Mouse (Mus musculus) cerebellum, postnatal 25 days (tissue): Measurements from ENCODE around the gene Klf2.

Experiments used
- DNase-seq, 2 experiments: peaks; one replicate each; pipeline ENCODE4 v3.0.0; 2021; ENCODE audit warnings: mixed read lengths in 2 of 2

The Klf2 gene

DNA sequence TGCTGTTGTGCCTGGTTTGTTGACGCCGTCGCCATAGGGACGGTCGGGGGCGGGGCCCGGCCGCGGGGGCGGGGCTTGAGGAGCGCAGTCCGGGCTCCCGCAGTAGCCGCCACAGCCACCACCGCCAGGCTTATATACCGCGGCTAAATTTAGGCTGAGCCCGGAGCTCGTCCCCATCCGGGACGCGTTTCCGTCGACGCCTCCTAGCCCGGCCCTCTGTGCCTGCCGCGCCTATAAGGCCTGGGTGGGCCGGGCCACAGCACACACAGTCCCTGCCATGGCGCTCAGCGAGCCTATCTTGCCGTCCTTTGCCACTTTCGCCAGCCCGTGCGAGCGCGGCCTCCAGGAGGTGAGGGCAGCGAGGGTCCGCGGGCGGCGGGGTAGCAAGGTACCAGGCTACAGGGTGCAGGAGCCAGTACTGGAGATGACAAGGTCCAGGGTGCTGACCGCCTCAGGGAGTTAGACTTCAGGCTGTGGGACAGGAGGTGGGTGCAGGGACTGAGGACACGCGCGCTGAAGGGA, at the start of gene Klf2:
Klf2 (plus strand) TSS at position 233 of the 522 bp plus-strand sequence.
- peak; percentile 72 to 84 for DNase-seq

DNA sequence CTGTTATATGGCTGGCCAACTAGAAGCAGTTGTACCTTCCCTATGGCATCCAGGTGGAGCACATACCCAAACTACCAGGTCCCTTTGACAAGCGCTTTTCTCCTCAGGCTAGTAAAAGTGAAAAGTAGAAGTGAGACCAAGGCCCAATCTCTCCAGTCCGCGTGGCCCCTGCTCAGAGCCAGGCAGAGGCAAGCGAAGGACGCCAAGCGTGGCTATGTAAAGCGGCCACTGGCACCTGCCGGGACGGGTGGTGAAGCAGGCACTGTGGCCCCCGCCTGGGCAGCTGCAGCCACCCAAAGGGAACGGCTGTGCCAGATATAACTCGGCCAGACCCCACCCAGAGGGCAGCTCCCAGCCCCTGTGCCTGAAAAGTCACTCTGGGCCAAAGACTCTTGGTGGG, 48.2 kb upstream of the Klf2 start:
- no peak for DNase-seq

DNA sequence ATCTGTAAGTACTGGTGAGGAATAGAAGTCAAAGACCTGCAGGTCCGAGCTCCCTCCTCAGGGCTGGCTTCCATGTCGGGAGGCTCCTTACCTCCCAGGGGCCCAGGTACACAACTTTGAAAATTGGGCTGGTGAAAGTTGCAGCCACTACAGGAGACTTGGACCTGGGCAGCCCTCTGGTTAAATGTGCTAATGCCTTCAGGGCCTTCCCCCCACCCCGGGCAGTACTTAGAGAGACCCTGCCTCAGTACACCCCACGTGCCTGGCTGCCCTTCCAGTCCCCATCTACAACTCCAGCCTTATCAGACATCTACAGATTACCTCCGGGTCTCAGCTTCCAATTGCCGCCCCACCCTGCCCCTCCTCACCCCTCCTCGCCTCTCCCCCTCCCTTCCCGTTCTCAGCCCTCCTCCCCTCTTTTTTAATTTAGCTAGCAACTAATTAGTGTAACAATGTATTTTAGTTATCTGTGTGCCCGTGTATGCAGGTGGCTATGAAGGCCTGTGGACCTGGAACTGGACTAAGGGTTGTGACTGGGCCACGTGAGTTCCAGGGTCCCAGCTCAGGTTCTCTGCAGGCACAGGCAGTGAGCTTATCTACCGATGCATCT, 47.7 kb upstream of the Klf2 start:
- DNase-seq: no peak

- DNase-seq: no peak
These were observed 47.1 kb upstream of the Klf2 start for GRCm38 (mm10) chr8:72271691-72272090.

- DNase-seq: peak; percentile 29 to 51
These were observed 46.5 kb upstream of the Klf2 start for GRCm38 (mm10) chr8:72272361-72272760.

DNA sequence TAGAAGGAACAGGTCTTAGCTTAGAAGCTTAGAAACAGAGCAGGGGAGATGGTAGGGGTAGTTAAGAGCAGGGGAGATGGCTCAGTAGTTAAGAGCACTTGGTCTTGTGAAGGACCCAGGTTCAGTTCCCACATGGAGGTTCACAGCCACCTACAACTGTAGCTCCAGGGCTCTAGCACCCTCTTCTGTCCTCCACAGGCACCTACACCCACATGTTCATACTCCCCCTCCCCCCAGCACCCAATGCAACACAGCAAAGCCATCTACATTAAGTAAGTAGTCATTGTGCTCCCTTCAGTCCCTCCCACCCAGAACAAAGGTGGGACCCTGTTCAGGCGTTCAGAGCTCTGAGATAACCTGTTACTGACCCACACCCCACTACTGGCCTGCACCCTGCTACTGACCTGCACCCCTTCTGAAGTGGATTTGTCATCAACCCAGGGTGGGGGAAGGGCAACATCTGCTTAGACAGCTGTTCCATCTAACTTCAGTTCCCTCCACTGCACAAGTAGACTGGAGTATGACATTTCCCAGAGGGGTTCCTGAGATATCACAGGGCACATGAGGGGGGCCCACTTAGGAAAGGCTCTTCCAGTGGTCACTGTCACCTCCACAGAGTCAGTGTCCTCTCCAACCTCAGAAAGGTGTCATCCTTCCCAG, 45.6 kb upstream of the Klf2 start:
- DNase-seq: no peak

- DNase-seq: no peak
These were observed 45.0 kb upstream of the Klf2 start for GRCm38 (mm10) chr8:72273807-72274206.

DNA sequence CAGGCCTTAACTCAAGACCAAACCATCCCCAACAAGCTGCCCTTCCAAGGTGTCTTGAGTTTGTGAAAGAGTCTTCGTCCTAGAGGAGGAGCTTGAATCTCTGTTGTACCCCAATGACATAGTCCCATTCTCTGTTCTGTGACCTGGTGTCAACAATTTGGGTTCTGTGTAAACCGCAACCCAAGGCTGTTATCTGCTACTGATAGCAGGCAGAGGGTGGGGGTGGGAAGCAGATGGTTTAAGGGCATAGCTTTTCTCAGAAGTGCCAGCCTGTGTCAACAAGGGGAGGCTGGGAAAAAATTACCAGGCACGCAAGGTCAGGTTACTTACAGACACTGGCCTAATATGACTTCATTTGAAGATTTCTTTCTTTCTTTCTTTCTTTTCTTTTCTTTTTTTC, 41.6 kb upstream of the Klf2 start:
- no peak for DNase-seq

GRCm38 (mm10) chr8:72279151-72279550, 39.7 kb upstream of the Klf2 start:
- no peak for DNase-seq

GRCm38 (mm10) chr8:72281634-72282033, 37.2 kb upstream of the Klf2 start:
- DNase-seq: no peak

DNA sequence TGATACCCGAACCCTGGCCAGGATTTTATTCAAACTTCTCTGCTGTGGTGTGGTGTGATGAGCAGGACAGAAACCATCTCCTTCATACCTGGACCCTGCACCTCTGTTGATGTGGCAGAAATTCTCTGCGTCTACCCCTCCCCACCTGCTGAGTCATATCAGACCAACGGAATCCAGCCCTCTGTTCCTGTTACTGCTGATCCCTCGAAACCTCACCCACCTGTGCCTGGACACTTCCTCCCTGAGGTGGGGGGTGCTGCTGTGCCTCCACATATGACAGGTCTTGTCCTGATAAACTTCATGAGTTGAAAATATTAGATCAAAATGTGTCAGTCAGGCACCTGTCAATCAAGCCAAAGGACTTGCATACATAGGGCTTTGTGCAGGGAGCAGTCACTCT, 33.5 kb upstream of the Klf2 start:
- no peak for DNase-seq

- DNase-seq: no peak
These were observed 29.8 kb upstream of the Klf2 start for GRCm38 (mm10) chr8:72289051-72289450.

GRCm38 (mm10) chr8:72291104-72291503, 27.7 kb upstream of the Klf2 start:
- no peak for DNase-seq

- DNase-seq: no peak
These were observed 25.5 kb upstream of the Klf2 start for GRCm38 (mm10) chr8:72293309-72293708.

GRCm38 (mm10) chr8:72295125-72295524, 23.7 kb upstream of the Klf2 start:
- DNase-seq: no peak

DNA sequence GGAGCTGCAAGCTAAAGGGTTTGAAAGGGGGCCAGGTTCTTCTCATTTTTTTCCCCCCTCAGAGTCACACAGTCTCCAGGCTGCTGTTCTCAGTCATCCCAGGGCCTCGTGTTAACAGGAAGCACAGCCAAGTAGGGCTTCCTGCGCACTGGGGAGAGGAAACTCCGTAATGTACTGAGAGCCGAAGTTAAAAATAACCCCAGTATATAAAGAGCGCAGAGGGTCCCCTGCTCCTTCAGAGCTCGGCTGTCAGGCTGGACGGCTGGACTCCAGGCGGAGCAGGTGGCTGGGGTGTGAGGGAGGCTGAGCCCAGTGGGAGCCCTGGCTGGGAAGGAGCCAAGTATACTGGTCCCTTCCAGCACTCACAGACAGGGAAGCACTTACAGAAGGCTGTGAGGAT, 23.2 kb upstream of the Klf2 start:
- DNase-seq: peak; percentile 92 to 95

- no peak for DNase-seq
These were observed 22.3 kb upstream of the Klf2 start for GRCm38 (mm10) chr8:72296561-72296960.

- no peak for DNase-seq
These were observed 19.9 kb upstream of the Klf2 start for GRCm38 (mm10) chr8:72298928-72299327.

DNA sequence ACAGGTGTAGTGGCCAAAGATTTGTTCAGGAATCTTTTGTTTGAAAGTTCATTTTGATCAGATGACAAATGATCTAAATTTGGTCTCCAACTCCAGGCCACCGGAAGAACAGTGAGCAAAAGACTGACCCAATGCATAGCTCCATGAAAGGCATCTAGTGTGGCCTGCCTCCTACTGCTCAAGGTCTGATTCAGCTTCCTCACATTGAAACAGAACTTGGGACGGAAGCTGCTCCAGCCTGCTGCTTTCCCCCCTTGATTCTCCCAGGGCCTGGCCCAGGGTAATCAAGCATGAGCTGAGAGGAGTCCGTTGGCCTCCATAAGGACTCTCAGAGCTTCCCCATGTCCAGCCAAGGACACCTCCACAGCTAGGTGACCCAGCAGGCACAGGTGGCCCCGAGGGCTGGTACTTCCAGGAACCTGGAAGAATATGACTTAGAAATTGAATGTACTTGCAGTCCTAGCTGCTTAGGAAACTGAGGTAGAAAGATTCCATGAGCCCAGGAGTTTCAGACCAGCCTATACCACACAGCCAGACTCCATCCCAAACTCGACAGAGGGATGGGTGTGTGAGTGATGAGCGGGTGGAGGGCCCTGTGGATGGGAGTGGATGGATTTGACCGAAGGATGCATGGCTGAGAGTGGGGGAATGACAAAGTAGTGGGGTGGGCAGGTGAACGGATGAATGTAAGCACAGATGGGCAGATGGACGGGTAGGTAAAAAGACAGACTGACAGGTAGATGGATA, 18.0 kb upstream of the Klf2 start:
- no peak for DNase-seq

DNA sequence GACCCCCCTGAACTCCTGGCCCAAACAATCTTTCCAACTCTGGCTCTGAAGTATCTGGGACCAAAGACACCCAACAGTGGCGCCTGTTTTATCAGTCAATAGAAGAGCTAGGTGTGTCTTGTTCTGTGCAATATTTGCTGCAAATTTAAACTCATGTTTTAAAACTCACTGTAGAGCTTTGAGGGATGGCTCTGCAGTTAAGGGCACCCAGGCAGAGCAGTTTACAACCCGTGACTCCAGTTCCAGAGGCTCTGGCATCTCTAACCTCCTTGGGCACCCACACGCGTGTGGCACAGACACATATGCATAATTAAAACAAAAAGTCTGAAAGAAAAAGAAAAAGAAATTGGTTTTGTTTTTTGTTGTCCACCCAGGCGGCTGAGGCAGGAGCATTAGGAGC, 17.3 kb upstream of the Klf2 start:
- no peak for DNase-seq

GRCm38 (mm10) chr8:72302986-72303612, 15.7 kb upstream of the Klf2 start:
- no peak for DNase-seq

DNA sequence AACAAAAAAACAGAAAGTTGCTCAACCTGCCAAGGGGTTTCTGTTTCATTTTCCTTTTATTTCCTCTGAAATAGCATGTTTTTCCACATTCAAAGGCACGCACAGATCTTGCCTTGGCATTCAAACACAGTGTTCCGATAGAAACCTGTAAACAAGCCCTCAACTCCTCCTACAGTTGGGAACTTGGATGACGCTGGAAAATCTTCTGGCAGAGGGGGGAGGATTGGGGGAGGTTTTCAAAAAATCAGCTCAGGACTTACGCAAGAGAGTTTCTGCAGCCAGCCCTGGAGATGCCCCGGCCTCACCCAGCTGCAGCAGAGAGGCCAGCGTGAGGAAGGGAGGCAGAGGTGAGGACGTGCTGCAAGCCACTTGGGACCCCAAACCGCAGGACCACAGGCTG, 15.2 kb upstream of the Klf2 start:
- no peak for DNase-seq

DNA sequence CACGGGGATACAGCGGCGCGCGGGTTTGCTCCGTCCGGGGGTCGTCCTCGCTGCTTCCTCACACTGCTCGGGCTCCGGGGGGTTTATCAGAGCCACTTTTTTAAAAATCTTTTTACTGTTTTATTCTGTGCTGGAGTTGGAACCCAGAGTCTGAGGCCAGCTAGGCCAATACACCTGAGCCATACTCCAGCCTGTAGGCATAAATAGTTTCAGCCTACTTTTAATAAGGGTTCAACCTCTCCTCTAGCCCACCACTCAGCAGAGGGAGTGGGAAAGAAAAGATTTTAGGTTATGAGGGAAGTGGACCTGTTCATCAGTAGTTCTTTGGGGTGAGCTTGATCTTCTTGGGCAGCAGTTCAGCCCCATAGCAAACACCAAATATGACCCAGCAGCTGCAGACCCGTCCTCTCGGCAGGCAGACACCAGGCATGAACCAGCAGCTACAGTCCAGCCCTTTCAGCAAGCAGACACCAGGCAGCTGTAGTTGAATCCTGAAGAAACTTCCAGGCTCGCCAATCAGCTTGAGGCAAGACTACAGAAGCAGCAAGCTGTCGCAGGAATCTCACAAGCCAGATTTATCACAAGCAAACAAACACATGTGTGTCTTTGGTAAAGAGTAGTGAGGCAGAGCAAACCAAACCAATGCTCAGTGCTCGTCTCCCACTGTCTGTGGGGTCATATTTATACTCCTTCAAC, 13.5 kb upstream of the Klf2 start, which contains the start of gene Gm10282:
Gm10282 (minus strand) TSS at position 51 of the 696 bp plus-strand sequence.
- DNase-seq: no peak
